Mouse (Mus musculus) left cerebral cortex, postnatal 36 days (tissue): ENCODE measurements around the gene Gucy2f. TPM values are rescaled to one million over a fixed set of nuclear protein-coding genes. Genes with fewer than 3 reads are reported as not detected.
"Not testable (repeated sequence)": the region's sequence is repeated elsewhere in the genome, so short reads cannot be mapped to it uniquely, and the experiment has no call there.

ENCODE experiments used
- DNase-seq, 2 experiments: peaks; one replicate each; pipeline ENCODE4 v3.0.0; 2021 to 2022; ENCODE audit warnings: low spot score in 2 of 2, mixed read lengths in 1 of 2
- intact Hi-C: fragments of 180-260 bp; cut with DNase I; formaldehyde crosslinking; loops from one replicate; pipeline ENCODE4 v1.15.1; 2025
- total RNA-seq, 2 experiments: library from RNA; stranded (reverse); gene quantifications; 2 replicates each; pipeline ENCODE4 v1.2.3; 2021

The Gucy2f gene
- total RNA-seq = under 1 TPM; 0.32 to 0.48 TPM

DNA sequence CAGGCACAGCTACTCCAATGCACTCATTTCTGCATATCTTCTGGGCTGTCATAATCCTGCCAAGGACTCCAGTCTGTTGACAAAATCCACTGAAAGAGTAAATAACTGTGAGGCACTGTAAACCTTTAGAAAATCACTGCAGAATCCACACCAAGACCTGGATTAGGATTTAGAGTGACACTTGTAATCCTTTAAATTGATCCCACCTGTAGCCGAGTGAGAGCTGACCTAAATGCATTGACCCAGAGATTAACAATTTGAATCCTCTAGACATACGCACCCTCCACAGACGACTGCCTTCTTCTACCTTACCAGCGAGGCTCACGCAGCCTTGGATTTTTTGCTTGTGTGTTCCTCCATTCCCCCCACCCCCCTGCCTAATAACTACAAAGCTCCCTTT, at the start of gene Gucy2f:
Gene Gucy2f, minus strand, starts transcription at position 101 of the 400 bp plus-strand sequence.
- intact Hi-C loops = no loop called here
- no peak for DNase-seq

DNA sequence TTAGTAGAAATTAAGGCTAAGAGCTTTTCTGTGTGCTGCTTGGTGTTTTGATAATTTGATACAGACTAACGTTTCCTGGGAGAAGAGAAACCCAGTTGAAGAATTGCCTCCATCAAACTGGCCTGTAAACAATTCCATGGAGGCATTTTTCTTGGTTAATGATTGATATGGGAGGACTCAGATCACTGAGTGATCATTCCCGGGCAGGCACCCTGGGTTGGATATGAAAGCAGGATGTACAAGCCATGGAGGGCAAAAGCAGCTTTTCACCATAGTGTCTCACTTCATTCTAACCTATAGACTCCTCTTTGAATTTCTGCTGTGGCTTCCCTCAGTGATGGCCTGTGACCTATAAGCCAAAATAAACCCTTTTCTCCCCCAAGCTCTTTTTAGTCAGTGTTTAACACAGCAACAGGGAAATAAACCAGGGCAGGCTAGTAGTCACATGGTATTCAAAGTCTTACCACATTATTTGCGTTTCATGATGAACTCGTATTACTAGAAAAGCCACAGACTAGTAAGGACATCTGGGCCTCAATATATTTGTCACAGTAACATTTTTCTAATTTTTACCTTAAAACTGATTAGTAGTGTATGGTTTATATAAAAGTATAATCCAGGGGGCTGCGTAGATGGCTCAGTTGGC, 49.1 kb upstream of the Gucy2f start:
- intact Hi-C loops = no loop called here

GRCm38 (mm10) chrX:142237101-142237500, 40.4 kb upstream of the Gucy2f start:
- intact Hi-C loops = loop anchor here (2.0 kb wide), 1 partner anchor 78 kb away; no protein-coding TSS in a partner anchor
- no peak for DNase-seq

More for the DNA sequence above, 49.1 kb upstream of the Gucy2f start:
- DNase-seq = no peak

- intact Hi-C loops = loop anchor here (2.0 kb wide), 1 partner anchor 79 kb away; no protein-coding TSS in a partner anchor
- DNase-seq = not testable (repeated sequence)
These were observed 39.4 kb upstream of the Gucy2f start for GRCm38 (mm10) chrX:142236146-142236545.

DNA sequence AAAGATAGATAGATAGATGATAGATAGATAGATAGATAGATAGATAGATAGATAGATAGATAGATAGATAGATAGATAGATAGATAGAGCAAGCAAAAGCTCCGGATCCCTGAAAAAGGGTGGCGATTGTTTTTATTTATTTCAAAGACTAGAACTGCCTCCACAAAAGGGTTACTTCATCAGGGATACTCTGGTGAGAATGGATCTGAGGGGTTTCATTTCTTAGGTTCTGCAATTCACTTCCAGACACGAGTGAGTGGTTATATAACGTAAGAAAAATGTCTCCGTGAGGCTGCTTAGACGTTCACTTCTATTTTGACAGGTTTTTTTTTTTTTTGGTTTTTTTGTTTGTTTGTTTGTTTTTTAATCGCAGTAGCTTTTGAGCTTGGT, 32.0 kb upstream of the Gucy2f start:
- intact Hi-C loops = loop anchor here (5.0 kb wide), 1 partner anchor 84 kb away; no protein-coding TSS in a partner anchor

GRCm38 (mm10) chrX:142228055-142228768, 31.5 kb upstream of the Gucy2f start:
- intact Hi-C loops = loop anchor here (5.0 kb wide), 1 partner anchor 84 kb away; no protein-coding TSS in a partner anchor

More for the DNA sequence above, 32.0 kb upstream of the Gucy2f start:
- no peak for DNase-seq

DNA sequence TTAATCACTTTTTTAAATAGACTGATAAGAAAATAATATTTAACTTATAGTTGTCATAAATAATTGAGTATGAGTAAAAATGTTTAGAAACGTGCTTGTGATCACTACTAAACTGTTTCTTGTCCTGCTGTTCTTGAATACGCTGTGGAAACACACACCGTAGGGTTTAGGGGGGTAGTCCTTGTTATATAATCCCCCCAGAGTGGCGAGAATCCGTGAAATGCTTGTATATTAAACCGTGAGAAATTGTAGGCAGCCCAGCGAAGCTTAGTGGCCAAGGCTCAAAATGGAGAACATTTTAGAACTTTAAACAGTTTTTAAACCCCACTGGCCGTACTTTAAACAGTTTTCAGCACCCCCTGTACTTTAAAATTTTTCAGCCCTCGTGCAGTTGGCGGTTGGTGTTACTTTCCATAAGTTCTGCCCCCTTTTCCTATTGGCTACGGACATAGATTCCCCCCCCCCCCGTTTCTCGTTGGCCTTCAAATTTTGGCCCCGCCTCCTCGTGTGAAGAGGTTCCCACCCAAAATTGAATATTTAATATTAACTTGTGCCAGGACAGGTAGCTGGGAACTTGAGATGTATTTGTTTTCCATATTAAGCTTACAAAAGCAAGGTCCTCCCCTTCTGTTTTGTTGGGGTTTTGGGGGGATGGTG, 30.8 kb upstream of the Gucy2f start:
- no peak for DNase-seq
- intact Hi-C loops = loop anchor here (5.0 kb wide), 1 partner anchor 85 kb away; no protein-coding TSS in a partner anchor

More at GRCm38 (mm10) chrX:142228055-142228768, 31.5 kb upstream of the Gucy2f start:
- DNase-seq = peak; percentile 60 to 68

DNA sequence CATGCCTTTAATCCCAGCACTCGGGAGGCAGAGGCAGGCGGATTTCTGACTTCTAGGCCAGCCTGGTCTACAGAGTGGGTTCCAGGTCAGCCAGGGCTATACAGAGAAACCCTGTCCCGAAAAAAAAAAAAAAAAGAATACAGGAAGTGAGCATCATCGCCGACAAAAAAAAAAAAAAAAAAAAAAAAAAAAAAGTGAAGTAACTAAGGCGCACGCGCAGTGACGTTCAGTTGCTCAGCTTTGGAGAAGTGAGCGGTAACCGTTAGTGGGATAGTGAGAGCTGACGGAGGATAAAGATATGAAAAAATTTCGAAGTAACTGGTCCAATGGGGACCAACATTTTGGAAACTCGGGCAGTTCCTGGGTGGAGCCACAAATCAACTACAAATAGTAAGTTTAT, 29.8 kb upstream of the Gucy2f start, which contains the start of gene Nxt2:
Gene Nxt2, plus strand, starts transcription at position 229 of the 400 bp plus-strand sequence.
- no peak for DNase-seq
- intact Hi-C loops = loop anchor here (5.0 kb wide), 1 partner anchor 86 kb away; no protein-coding TSS in a partner anchor

DNA sequence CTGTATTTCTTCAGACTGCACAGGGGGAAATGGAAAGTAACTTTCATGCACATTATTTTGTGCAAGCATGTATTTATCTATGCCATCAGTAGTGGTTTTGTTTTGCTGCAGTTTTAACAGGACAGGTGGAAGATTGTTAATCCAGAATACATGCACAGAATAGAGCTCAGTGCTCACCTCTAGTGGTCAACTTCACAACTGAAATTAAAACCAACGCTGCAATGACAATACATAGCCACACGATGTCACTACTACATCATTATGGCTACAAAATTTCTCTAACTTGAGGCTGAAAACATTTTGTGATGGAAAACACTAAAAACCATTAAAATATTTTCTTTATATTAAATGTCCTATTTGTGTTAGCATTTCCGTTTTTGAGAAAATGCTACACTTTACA, 3.6 kb upstream of the Gucy2f start:
- intact Hi-C loops = no loop called here
- DNase-seq = peak in 1 of 2 experiments; percentile 31

DNA sequence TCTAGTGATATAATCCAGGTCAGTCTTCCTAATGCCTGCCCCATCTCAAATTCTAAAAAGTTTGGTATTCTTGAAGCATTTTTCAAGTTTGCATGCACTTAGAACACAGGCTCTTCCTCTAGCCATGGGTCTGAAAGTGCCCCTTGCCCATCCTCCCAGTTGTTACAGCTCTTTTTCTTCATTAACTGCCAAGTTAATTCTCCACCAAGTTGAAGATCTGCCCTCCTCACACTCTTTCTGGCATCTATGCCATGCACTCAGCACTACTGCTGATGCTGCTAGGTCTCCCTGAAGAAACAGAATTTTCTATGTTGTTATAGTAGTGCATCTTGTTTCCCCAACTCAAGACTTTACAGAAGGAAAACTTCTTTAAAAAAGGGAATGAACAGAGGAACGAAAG, 1.2 kb downstream of the Gucy2f start:
- intact Hi-C loops = no loop called here
- DNase-seq = no peak

DNA sequence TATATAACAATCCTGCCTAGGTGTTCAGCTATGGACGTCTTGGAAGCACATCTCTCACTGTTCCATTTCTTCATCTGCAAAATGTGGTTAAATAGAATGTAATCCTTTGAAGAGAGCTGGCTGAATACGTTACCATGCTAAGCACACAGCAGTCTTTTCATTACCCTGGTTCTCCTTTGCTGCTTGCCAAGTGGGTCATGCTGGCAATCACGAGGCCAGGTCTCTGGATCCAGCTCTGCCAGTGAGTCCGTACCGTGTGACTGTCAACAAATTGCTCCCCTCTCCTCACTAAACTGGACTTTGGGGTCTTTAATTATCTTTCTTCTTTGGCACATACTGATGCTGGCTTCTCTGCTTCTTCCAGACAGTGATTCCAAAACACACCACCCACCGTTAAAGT, 2.3 kb downstream of the Gucy2f start:
- intact Hi-C loops = no loop called here
- DNase-seq = peak in 1 of 2 experiments; percentile 3

DNA sequence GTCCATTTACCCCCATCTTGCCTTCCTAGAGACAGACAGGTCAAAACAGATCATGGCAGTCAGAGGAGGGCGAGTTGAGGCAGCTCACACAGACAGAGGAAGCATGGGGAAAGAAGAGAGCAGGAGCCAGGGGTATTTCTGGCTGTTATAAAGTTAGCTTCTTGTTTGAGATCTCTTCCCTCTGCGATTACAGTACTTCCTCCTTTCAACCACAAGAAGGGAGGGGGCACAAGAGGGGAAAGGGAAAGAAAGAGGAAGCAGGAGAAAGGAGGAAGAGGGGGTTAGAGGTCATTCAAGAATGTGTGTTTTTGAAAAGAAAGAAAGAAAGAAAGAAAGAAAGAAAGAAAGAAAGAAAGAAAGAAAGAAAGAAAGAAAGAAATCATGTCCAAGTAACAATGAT, 6.4 kb downstream of the Gucy2f start:
- DNase-seq = no peak
- intact Hi-C loops = no loop called here

- intact Hi-C loops = no loop called here
- DNase-seq = peak; percentile 12 to 15
These were observed 7.6 kb downstream of the Gucy2f start for GRCm38 (mm10) chrX:142189023-142189703.

DNA sequence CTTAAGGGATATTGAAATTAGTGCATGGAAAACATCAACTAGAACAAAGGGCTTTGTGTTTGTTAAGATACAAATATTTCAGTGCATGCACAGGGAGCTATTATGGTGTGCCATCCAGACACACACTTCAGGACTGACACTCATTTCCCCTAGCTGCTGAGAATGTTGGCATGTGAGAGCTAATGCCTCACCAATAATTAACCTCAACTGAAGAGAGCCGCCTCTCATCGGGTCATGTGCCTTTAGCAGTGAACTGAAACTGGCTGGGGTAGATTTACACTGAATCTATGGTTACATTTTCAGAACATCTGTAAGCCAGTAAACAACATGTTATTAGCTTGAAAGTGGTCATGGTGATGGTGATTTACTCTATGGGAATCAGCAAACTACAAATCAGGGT, 14.7 kb downstream of the Gucy2f start:
- DNase-seq = no peak
- intact Hi-C loops = no loop called here

DNA sequence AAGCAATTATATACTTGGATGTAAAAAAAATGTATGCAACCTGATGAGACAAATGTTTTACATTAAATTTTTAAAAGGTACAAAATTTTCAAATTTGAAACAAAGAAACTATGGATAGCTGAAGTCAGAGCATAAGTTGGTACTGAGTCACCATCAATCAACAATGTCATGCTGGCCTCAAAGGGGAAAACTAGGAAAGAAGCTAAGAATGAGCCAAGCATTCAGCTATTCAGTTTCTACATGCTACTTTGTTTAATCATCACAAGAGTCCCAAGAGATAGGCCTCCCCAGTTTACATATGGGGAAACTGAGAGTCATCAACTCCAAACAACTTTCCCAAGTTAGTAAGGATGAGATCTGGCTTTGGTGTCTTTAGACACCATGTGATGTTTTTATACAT, 19.8 kb downstream of the Gucy2f start:
- DNase-seq = no peak
- intact Hi-C loops = no loop called here

DNA sequence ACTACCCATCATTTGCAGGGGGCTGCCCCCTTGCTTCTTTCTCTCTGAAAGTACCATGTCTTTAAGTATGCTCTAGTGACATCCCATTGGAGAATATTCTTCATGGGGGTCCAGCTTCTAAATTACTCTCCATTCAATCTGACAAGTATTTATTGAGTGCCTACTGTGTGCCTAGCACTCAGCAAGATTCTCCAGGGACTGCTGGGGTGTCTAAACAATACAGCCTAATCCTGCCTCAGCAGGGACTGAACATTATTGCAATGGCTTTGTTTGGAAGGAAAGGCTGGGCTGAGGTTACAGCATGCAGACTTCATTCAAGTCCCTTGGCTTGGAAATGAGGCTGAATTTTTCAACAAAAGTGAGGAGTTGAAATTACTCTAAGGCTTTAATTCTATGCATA, 81.0 kb downstream of the Gucy2f start:
- intact Hi-C loops = no loop called here
- no peak for DNase-seq

DNA sequence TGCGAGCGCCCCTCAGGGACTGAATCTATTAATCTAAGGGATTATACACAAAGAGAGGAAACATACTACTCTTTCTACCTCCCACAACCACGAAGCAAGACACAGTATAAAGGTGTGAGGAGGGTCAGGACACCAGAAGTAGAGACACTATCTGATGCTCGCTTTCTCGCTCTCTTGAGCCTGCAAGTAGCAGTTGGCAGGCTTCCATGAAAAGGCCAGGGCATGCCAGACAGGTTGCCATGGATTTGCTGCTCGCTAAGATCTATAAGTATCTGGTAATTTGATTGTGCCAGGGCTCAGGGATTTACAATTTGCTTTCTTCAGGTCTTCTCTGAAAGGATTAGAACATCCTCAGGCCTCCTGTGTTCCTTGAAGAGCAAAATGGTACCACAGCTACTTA, 85.5 kb downstream of the Gucy2f start:
- DNase-seq = no peak
- intact Hi-C loops = no loop called here

DNA sequence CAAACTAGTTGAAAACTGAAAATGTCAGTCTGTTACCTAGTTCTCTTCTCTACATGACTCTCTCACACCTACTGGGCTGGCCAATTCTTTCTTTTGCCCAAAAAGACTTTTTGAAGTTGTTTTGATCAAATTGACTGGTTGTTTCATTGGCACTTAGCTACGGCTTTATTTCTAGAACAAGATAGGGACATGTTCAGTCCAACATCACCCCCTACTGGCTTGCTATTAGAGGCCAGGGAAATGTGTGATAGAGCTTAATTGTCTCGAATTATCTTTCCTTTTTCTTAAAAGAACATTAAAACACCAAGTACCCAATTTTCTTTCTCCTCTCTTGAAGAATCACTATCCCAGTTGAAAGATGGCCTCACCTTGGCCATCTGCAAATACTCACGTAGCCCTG, 99.8 kb downstream of the Gucy2f start:
- DNase-seq = no peak

DNA sequence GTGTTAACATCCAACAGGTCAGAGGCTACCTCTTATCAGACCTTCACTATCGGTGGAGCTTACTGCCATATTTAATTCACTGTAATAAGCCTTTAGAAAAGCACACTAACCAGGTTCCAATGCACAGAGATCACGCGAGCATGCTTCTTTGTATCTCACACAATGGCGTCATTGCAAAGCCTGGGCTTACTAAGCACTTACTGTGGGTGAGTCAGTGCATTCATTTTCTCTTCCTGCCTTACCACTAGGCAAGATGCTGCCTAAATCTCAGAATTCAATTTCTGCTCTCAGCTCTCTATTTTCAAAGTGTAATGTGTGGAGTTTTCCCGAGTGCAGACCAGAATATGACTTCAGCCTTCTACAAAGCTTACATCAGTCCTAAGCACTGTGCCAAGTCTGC, 101.2 kb downstream of the Gucy2f start:
- intact Hi-C loops = loop anchor here (10.0 kb wide), 1 partner anchor 881 kb away; no protein-coding TSS in a partner anchor
- no peak for DNase-seq

More for the DNA sequence above, 99.8 kb downstream of the Gucy2f start:
- intact Hi-C loops = loop anchor here (2.0 to 10.0 kb wide), 2 partner anchors 508 to 882 kb away; no protein-coding TSS in a partner anchor
